Mouse (Mus musculus): ENCODE measurements around the gene Atp1b2. TPM values are rescaled to one million over a fixed set of nuclear protein-coding genes. Genes with fewer than 3 reads are reported as not detected.
"Not testable (repeated sequence)": the region's sequence is repeated elsewhere in the genome, so short reads cannot be mapped to it uniquely, and the experiment has no call there.

Atp1b2 gene
- total RNA-seq (2022) = 10 to 100 TPM; 12.4 to 16.3 (median 13.1) TPM

- peak; percentile 59 for DNase-seq (ENCODE audit: low spot score)
Measured at GRCm38 (mm10) chr11:69605726-69606490, at the start of gene Atp1b2. Gene Atp1b2, minus strand, starts transcription at chr11:69605942.

- no peak for DNase-seq (ENCODE audit: low spot score)
Measured at GRCm38 (mm10) chr11:69654760-69655159, 49.0 kb upstream of the Atp1b2 start.

DNA sequence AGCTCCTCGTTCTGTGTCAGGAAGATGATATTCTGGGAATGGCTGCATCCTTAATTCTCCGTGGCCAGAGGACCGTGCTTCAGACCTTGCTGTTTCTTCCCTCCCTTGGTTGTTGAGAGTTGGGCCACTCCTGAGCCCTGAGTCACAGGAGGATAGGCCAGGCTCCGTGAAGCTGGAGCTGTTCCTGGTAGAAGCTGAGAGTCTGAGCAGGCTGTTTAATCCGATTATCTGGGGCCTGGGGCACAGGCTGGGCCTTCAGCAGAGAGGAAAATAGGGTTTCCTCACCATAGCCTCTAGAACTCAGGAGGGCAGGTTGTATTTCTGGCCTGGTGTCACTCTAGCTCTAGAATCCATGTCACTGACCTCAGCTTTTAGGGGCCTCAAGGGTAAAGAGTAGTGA is 47.7 kb upstream of the Atp1b2 start:
- no peak for DNase-seq (ENCODE audit: low spot score)

- no peak for DNase-seq (ENCODE audit: low spot score)
Measured at GRCm38 (mm10) chr11:69645860-69646259, 40.1 kb upstream of the Atp1b2 start.

DNA sequence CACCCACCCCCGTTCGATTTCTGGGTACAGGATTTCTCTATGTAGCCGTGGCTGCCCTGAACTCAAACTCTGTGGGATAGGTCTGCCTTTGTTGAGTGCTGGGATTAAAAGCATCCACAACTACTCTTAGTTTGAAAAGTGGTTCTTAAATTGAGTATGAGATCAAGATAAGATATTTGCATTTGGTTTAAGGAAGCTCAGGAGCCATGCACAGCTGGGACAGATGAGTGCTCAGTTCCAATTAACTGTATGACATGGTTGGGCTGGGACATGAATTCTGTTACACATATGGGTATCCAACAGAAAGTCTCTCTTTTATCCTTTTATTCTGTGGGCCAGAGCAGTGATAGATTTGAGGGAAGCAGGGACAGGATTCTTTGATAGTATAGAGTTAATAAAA is 29.7 kb upstream of the Atp1b2 start:
- no peak for DNase-seq (ENCODE audit: low spot score)

GRCm38 (mm10) chr11:69633128-69633866 is 27.6 kb upstream of the Atp1b2 start:
- peak; percentile 40 for DNase-seq (ENCODE audit: low spot score)

GRCm38 (mm10) chr11:69632284-69633089 is 26.7 kb upstream of the Atp1b2 start, which contains the start of gene Fxr2:
Gene Fxr2, plus strand, starts transcription at chr11:69632990.
- DNase-seq (ENCODE audit: low spot score) = peak; percentile 100

- no peak for DNase-seq (ENCODE audit: low spot score)
Measured at GRCm38 (mm10) chr11:69629802-69630201, 24.1 kb upstream of the Atp1b2 start.

DNA sequence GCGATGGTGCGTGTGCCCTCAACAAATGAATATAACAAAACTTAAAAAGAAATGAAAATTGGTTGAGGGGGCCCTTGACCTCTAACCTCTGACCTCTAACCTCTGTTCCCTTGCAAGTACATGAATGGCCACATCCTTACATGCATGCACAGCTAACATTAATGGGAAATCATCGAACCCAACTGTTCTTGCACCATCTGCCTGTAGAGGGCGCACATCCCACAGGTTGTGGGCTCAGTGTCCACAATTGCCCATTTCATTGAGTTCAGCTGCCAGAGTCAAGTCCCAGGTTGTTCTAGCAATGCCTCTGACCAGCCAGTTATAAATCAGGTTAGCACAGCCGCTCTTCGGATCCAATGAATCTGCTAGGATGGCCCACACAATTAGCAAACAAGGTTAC is 22.5 kb upstream of the Atp1b2 start:
- peak; percentile 63 for DNase-seq (ENCODE audit: low spot score)

DNA sequence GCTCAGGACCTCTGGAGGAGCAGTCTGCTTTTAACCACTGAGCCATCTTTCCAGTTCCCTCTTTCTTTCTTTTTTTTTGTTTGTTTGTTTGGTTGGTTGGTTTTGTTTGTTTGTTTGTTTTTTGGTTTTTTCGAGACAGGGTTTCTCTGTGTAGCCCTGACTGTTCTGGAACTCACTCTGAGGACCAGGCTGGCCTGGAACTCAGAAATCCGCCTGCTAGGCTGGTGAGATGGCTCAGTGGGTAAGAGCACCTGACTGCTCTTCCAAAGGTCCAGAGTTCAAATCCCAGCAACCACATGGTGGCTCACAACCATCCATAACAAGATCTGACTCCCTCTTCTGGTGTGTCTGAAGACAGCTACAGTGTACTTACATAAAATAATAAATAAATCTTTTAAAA is 18.6 kb upstream of the Atp1b2 start:
- not testable (repeated sequence) for DNase-seq (ENCODE audit: low spot score)

DNA sequence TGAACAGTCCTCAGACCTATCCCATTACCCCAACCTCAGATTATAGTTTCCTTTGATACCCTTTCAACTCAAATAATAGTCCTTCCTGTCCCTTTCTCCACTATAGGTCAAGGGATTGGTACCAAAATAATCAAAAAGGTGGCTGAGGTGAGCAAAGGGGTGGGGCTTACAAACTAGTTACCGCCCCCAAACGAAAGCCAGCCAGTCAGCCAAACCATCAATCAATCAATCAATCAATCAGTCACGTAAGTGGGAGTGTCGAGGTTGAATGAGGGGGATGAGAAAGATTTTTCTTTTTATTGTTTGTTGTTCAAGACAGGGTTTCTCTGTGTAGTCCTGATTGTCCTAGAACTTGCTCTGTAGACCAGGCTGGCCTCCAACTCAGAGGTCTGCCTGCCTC is 17.3 kb upstream of the Atp1b2 start:
- no peak for DNase-seq (ENCODE audit: low spot score)

GRCm38 (mm10) chr11:69622406-69622805 is 16.7 kb upstream of the Atp1b2 start:
- no peak for DNase-seq (ENCODE audit: low spot score)

- peak; percentile 38 for DNase-seq (ENCODE audit: low spot score)
Measured at GRCm38 (mm10) chr11:69621571-69622268, 16.0 kb upstream of the Atp1b2 start, which contains the start of gene Sat2. Gene Sat2, plus strand, starts transcription at chr11:69622024.

- DNase-seq (ENCODE audit: low spot score) = no peak
Measured at GRCm38 (mm10) chr11:69620394-69621081, 14.8 kb upstream of the Atp1b2 start.

- no peak for DNase-seq (ENCODE audit: low spot score)
Measured at GRCm38 (mm10) chr11:69617805-69618204, 12.1 kb upstream of the Atp1b2 start, which contains the start of gene Shbg. Gene Shbg, minus strand, starts transcription at chr11:69617905.

DNA sequence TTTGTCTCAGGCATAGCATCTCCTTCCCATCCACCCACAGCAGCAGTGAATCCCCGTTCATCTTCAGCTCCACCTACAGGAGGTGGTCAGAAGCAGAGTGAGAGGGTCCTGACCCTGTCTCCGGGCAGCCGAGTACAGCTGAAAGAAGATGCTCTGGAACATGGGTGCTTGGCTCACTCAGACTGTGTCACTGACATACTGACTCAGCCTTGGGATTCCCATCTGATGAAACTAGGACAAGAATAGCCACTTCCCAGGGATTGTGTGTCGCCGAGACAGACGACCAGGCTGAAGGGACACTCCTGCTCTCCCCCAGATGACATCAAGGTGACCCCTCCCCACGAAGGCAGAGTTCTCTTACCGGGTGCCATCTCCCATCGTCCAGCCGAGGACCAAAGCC is 11.0 kb upstream of the Atp1b2 start:
- no peak for DNase-seq (ENCODE audit: low spot score)

GRCm38 (mm10) chr11:69614257-69614588 is 8.5 kb upstream of the Atp1b2 start:
- DNase-seq (ENCODE audit: low spot score) = not testable (repeated sequence)

DNA sequence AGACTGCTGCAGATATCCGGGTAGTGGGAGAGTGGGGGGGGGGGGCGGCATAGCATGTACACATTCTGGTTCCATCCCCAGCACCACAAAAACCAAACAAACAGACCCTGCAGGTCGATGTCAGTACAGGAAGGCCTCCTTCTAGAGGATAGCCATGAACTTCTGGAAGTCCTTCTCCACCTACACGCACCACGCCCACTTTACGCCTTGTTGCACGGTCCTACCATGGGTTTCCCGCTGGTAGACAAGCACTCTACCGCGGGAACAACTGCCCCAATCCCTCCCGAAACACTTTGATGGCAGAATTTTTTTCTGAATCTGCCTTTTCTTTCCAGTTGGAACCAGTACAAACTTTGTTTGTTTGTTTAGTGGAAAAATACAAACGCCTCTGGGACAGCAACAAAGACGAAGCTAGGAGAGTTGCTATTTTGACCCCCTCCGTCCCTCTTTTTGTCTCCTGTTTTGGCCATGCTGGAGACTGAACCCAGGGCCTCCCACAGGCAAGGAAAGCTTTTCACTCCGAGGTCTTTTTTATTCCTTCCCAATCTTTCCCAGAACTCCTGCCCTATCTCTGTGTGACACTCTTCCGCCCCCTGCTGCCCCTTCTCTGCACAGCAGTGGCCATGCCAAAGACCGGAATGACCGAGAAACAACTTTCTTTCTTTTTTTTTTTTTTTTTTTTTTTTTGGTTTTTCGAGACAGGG is 8.0 kb upstream of the Atp1b2 start:
- DNase-seq (ENCODE audit: low spot score) = peak; percentile 89

- DNase-seq (ENCODE audit: low spot score) = no peak
Measured at GRCm38 (mm10) chr11:69610899-69611298, 5.2 kb upstream of the Atp1b2 start.

DNA sequence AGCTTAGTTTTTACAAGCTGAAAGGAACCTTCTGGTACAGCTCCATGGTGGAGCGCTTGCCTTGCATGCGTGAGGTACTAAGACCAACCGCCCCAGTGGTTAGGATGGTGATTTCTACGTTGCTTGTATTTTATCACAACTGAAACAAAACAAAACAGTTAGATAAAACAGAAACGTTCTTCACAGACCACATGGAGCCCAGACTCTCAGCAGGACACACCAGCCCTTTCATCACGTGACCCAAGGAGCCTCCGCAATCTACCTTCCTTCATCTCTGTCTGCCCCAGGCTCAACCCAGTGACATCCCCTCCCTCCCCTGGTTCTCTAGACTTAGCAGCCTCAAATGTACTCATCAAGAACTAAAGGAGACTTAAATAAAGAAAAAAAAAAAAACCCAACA is 3.7 kb upstream of the Atp1b2 start:
- no peak for DNase-seq (ENCODE audit: low spot score)

Measured in heart, adult 8-10 months (tissue).